In the genomic region with DNA sequence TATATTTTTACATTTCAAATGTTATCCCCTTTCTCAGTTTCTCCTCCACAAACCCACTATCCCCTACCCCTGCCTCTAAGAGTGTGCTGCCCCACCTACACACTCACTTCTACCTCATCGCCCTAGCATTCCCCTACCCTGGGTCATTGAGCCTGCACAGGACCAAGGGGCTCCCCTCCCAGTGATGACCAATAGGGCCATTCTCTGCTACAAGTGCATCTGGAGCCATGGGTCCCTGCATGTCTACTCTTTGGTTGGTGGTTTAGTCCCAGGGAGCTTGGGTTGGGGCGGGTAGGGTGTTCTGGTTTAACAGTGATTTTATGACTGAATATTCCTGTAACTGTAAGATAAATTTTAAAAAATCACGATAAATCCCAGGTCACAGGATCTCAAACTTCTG, we compare ENCODE assay signal across 8 mouse cellular contexts. TPM values are rescaled to one million over a fixed set of nuclear protein-coding genes. Genes with fewer than 3 reads are reported as not detected.
DNase-seq lines count a peak whose midpoint lies in the region; ATAC-seq lines count a peak whose summit lies in the region.

No protein-coding gene starts in this region.

- peaks cover 6% of the 10 kb centered on the region; the same call in 1 of the 2 replicates for H3K4me1 ChIP-seq in hindbrain, embryonic 14.5 days (replicated peaks; ENCODE audit: control insufficient read depth, insufficient read depth, low read length)
- H3K4me1 ChIP-seq in midbrain, embryonic 11.5 days (ENCODE audit: control insufficient read depth, insufficient read depth, low read length), result no peaks in the 10 kb centered on the region

- DNase-seq in embryo, embryonic 10 days (ENCODE audit: low spot score), result peak; percentile 7
- DNase-seq in embryo, embryonic 11 days, result no peak
- peak; percentile 6 for DNase-seq in right cerebral cortex, postnatal 4 days
- no peak for DNase-seq in right cerebral cortex, adult 18-20 months
- DNase-seq in hindbrain, embryonic 14.5 days (ENCODE audit: low spot score), result no peak
- DNase-seq in midbrain, embryonic 11.5 days (ENCODE audit: low spot score, missing footprints), result no peak
- no peak for DNase-seq in urinary bladder, postnatal 10 days (ENCODE audit: low spot score)
- DNase-seq in gastrocnemius, adult 8-10 months (ENCODE audit: low spot score in 2 of 2), result no peak

- H3K9me3 ChIP-seq in hindbrain, embryonic 14.5 days (ENCODE audit: control insufficient read depth, low read length), result no peaks in the 10 kb centered on the region
- no peaks in the 10 kb centered on the region for H3K9me3 ChIP-seq in midbrain, embryonic 11.5 days (ENCODE audit: control insufficient read depth, low read length)

- peak overlapping the region; percentile 73 for H3K4me3 ChIP-seq in hindbrain, embryonic 14.5 days (replicated peaks; ENCODE audit: low read length)
- peak overlapping the region; percentile 61 for H3K4me3 ChIP-seq in midbrain, embryonic 11.5 days (ENCODE audit: low read depth, low read length)

- peak overlapping the region; percentile 86 for H3K9ac ChIP-seq in hindbrain, embryonic 14.5 days
- peak overlapping the region; percentile 79 for H3K9ac ChIP-seq in midbrain, embryonic 11.5 days (ENCODE audit: low read length)

- peak overlapping the region; percentile 79 for H3K4me2 ChIP-seq in hindbrain, embryonic 14.5 days (replicated peaks)
- H3K4me2 ChIP-seq in midbrain, embryonic 11.5 days, result peak overlapping the region; percentile 60

- peaks cover 5% of the 10 kb centered on the region; the same call in 1 of the 2 replicates for H3K36me3 ChIP-seq in hindbrain, embryonic 14.5 days (replicated peaks; ENCODE audit: control insufficient read depth, insufficient read depth)
- H3K36me3 ChIP-seq in midbrain, embryonic 11.5 days (ENCODE audit: control insufficient read depth, insufficient read depth, low read length), result no peaks in the 10 kb centered on the region

- peak; percentile 60 for ATAC-seq in hindbrain, embryonic 14.5 days (ENCODE audit: low FRiP score)
- ATAC-seq in midbrain, embryonic 11.5 days (ENCODE audit: low FRiP score), result peak; percentile 85

- 5% methylated on average over 3 of the region's 3 CpGs for WGBS in hindbrain, embryonic 14.5 days
- WGBS in midbrain, embryonic 11.5 days, result 7% methylated on average over 3 of the region's 3 CpGs

- no peaks in the 10 kb centered on the region for H3K27me3 ChIP-seq in hindbrain, embryonic 14.5 days (ENCODE audit: control insufficient read depth, insufficient read depth, low read length)
- H3K27me3 ChIP-seq in midbrain, embryonic 11.5 days (ENCODE audit: control insufficient read depth, insufficient read depth, low read length), result no peaks in the 10 kb centered on the region

- H3K27ac ChIP-seq in hindbrain, embryonic 14.5 days, result peak overlapping the region; percentile 67
- H3K27ac ChIP-seq in midbrain, embryonic 11.5 days (ENCODE audit: low read depth, low read length), result no peak overlapping the region; the same call in 1 of the 2 replicates

RNA-seq across cellular contexts. Expression of a gene that starts 0.7 kb away (rescaled TPM):
- 8.7 and 8.9 TPM in 2 replicates for polyA plus RNA-seq in hindbrain, embryonic 14.5 days (2014; fragmentation: Nextera tagmentation; extraction: Ambion mirVana)
- polyA plus RNA-seq in midbrain, embryonic 11.5 days (2014; fragmentation: Nextera tagmentation; extraction: Ambion mirVana), result 8.8 and 10.1 TPM in 2 replicates
- total RNA-seq in gastrocnemius, adult 8-10 months (2022), result 1 to 10 TPM in 1 of 4 experiments, under 1 TPM in 3; 0.45 to 1.1 (median 0.78) TPM

RNA-seq across cellular contexts. Expression of a gene that starts 53.2 kb away (rescaled TPM):
- 20.0 and 22.2 TPM in 2 replicates for polyA plus RNA-seq in hindbrain, embryonic 14.5 days (2014; fragmentation: Nextera tagmentation; extraction: Ambion mirVana)
- polyA plus RNA-seq in midbrain, embryonic 11.5 days (2014; fragmentation: Nextera tagmentation; extraction: Ambion mirVana), result 26.4 and 29.0 TPM in 2 replicates
- 1 to 10 TPM; 6.6 to 8.0 (median 7.2) TPM for total RNA-seq in gastrocnemius, adult 8-10 months (2022)

RNA-seq across cellular contexts. Expression of a gene that starts 53.3 kb away (rescaled TPM):
- polyA plus RNA-seq in hindbrain, embryonic 14.5 days (2014; fragmentation: Nextera tagmentation; extraction: Ambion mirVana), result 19.1 and 21.3 TPM in 2 replicates
- 26.2 and 27.9 TPM in 2 replicates for polyA plus RNA-seq in midbrain, embryonic 11.5 days (2014; fragmentation: Nextera tagmentation; extraction: Ambion mirVana)
- 10 to 100 TPM; 22.7 to 24.0 (median 23.9) TPM for total RNA-seq in gastrocnemius, adult 8-10 months (2022)

Comparison
In these comparisons a context has a peak if more than half of its experiments do, and no peak if none do; other contexts are left out.
1. DNase-seq: peak in embryo, embryonic 10 days (single experiment) and right cerebral cortex, postnatal 4 days (single experiment); none in embryo, embryonic 11 days (single experiment), right cerebral cortex, adult 18-20 months (single experiment), hindbrain, embryonic 14.5 days (single experiment), midbrain, embryonic 11.5 days (single experiment), urinary bladder, postnatal 10 days (single experiment) and gastrocnemius, adult 8-10 months (0 of 2).